Mouse (Mus musculus): ENCODE data around the gene Lpcat2. TPM values are rescaled to one million over a fixed set of nuclear protein-coding genes. Genes with fewer than 3 reads are reported as not detected.
A peak's percentile ranks its signal among the peaks of the same experiment; 100 is the strongest.

Lpcat2 gene
- total RNA-seq, 2 experiments from 2014 or later: 0.15 to 0.22 TPM

DNA sequence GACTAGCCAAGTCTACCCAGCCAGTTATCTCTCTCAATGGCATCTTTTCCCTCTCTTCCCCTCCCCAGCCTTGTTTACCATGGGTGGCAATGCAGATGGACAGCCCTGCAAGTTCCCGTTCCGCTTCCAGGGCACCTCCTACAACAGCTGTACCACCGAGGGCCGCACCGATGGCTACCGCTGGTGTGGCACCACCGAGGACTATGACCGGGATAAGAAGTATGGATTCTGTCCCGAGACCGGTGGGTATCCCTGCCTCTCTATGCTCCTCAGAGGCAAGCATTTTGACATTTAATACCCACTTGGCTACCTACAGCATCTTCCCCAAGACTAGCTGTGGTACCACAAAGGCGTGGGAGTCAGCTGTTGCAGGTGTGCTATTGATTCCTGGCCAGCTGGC, 19.2 kb upstream of the Lpcat2 start:
- no peak for TF ChIP-seq CTCF (IDR thresholded peaks at IDR 0.05)
- no peak for DNase-seq
- intact Hi-C loops (cut with DNase I): no loop called here
- no peak overlapping the region for H3K4me3 ChIP-seq
- no peak overlapping the region for H3K27ac ChIP-seq

DNA sequence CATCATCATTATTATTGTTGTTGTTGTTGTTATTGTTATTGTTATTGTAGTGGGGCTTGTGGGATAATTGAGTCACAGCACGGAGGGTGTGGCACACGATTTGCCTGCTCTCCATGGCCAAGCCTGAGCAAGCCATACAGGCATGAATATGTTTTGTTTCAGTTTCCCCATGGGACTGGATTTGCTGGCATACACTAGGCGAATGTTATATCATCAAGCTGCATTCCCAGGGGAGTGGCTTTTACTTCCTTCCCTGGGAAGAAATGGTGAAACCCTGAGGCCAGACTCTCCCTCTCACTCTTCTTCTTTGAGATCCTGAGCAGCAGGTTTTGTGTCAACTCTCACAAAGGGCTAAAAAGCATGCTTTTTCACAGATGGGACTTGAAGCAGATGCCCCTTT, 16.5 kb upstream of the Lpcat2 start:
- DNase-seq: no peak
- intact Hi-C loops (cut with DNase I): no loop called here
- no peak overlapping the region for H3K4me3 ChIP-seq
- peak overlapping the region; percentile 56; the same call in 1 of the 2 replicates for H3K27ac ChIP-seq
- no peak for TF ChIP-seq CTCF (IDR thresholded peaks at IDR 0.05)

DNA sequence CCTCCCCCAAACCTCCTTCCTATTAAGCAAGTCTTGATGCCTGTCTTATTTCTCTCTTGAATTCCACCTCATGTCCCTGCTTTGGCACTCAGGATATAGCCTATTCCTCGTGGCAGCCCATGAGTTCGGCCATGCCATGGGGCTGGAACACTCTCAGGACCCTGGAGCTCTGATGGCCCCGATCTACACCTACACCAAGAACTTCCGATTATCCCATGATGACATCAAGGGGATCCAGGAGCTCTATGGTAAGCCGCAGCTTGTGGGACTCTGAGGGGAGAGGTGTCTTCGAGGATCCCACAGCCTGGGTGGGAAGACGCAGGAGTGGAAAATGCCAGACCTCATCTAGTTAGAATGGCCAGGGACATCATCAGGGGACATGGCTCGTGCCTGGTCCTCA, 16.0 kb upstream of the Lpcat2 start:
- intact Hi-C loops (cut with DNase I): no loop called here
- Histone ChIP-seq H3K4me3 (no peak overlapping the region), H3K27ac (peak overlapping the region; percentile 56)
- TF ChIP-seq CTCF (IDR thresholded peaks at IDR 0.05): no peak
- no peak for DNase-seq

DNA sequence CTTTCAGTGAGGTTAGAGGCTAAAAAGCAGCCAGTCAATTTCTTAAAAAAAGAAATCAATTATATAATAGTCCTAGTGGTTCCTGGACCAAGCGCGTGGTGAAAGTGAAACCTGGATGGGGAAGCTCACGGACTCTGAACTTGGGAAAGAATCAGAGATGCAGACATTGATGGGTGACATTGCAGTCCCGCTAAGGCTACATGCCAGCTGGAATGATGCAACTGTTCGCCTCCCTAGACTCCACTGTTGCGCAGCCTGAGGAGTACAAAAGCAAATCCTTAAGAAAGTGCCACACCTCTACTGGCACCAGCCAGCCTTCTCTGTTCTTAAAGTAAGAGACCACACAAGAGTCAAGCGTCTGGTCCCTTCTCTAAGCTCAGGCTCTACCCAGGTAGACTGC, 15.3 kb upstream of the Lpcat2 start:
- Histone ChIP-seq H3K4me3 (peak overlapping the region; percentile 32), H3K27ac (peak overlapping the region; percentile 48; the same call in 1 of the 2 replicates)
- peak; percentile 75 for DNase-seq
- intact Hi-C loops (cut with DNase I): no loop called here
- no peak for TF ChIP-seq CTCF (IDR thresholded peaks at IDR 0.05)

DNA sequence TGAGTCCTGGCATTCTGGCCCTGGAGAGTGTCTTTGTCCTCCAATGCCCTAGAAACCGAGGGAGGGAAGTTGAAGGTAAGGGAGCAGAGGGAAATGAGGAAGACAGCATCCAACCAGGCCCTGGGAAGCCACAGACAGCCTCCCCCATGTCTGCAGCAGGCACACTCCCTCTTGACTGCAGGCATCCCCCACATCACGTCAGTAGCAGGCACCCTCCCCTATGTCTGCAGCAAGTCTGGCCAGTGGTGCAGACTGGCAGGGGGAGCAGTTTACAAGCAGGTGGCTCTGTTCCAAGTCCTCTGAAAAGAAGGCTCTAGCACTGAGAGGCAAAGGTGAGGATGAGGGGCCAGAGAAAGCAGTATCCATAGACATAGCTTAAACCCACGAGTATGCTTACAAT, 8.5 kb upstream of the Lpcat2 start:
- peak overlapping the region; percentile 56 for H3K27ac ChIP-seq
- intact Hi-C loops (cut with DNase I): no loop called here
- DNase-seq: no peak
- TF ChIP-seq CTCF (IDR thresholded peaks at IDR 0.05): no peak
- no peak overlapping the region; the same call in 1 of the 2 replicates for H3K4me3 ChIP-seq

DNA sequence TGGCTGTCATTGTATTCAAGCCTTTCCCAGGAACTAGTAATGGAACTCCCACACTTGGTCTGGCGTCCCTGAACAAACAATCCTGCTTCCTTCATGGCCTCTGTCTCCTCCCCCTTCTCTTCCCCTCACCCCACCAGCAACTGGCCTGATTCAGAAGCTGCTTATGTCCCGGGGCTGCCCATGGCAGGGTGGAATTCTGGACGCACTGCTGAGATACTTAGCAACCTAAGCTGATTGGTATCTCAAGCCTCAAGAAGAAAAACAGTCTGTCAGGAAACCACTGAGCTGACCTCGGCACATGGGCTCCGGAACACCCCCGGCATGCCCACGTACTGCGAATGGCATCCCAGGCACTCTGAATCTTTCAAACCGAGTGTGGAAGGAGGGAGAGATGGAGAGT, 7.8 kb upstream of the Lpcat2 start:
- DNase-seq: no peak
- TF ChIP-seq CTCF (IDR thresholded peaks at IDR 0.05): no peak
- intact Hi-C loops (cut with DNase I): no loop called here
- peak overlapping the region; percentile 56 for H3K27ac ChIP-seq
- H3K4me3 ChIP-seq: no peak overlapping the region

DNA sequence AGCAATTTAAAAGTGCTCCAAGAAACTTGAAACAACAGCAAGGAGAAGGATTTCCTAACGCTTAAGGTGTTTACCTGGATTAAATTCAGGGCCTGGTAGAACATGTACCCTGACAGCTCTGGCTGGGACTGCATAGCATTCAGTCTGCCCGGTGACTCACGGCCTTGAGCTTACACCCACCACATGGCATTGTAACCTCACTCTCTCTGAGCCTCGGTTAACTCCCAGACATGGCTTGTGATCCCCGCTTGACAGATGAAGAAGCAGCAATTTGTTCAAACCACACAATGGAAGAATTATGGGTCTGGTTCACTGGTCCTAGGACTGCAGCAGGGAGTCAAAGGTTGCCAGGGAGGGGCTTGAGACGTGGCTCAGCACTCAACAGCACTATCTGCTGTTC, 5.9 kb upstream of the Lpcat2 start:
- Histone ChIP-seq H3K27ac (peak overlapping the region; percentile 66), H3K4me3 (no peak overlapping the region)
- DNase-seq: no peak
- intact Hi-C loops (cut with DNase I): no loop called here
- TF ChIP-seq CTCF (IDR thresholded peaks at IDR 0.05): no peak

DNA sequence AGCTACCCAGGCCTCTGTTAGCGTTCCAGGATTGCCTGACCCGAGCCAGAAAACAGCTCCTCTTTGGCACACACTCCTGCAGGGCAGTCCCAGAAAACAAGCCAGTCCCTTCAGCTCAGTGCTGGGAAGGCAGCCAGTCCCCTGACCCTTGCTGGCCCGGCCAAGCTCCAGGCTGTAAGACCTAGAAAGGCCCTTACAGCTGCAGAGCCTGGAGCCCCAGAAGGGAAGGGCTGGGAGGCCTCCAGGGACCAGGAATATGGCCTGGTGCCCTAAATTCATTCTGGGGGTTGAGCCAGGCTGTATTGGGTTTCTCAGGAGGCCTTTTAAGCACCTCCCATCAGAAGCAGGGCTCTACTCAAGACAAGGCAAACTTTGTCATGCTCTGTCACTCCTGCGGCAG, 4.9 kb upstream of the Lpcat2 start:
- intact Hi-C loops (cut with DNase I): no loop called here
- DNase-seq: peak; percentile 98
- H3K4me3 ChIP-seq: no peak overlapping the region
- TF ChIP-seq CTCF (IDR thresholded peaks at IDR 0.05): no peak
- H3K27ac ChIP-seq: peak overlapping the region; percentile 66

DNA sequence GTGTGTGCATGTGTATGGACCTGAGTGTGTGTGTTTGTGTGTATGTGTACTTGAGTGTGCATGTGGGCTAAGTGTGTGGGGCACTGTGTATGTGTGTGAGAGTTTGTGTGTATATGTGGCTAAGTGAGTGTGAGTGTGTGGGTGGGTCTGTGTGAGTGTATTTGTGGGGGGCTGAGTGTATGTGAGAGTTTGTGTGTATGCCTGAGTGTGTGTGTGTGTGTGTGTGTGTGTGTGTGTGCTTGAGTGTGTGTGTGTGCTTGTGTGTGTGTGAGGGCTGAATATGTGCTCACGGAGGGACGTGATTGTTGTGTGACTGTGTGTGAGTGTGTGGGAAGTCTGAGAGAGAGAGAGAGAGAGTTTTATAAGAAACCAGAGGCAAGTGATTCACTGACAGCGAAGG, 3.8 kb upstream of the Lpcat2 start:
- no peak for DNase-seq
- Histone ChIP-seq H3K4me3 (no peak overlapping the region), H3K27ac (no peak overlapping the region)
- no peak for TF ChIP-seq CTCF (IDR thresholded peaks at IDR 0.05)
- intact Hi-C loops (cut with DNase I): no loop called here

DNA sequence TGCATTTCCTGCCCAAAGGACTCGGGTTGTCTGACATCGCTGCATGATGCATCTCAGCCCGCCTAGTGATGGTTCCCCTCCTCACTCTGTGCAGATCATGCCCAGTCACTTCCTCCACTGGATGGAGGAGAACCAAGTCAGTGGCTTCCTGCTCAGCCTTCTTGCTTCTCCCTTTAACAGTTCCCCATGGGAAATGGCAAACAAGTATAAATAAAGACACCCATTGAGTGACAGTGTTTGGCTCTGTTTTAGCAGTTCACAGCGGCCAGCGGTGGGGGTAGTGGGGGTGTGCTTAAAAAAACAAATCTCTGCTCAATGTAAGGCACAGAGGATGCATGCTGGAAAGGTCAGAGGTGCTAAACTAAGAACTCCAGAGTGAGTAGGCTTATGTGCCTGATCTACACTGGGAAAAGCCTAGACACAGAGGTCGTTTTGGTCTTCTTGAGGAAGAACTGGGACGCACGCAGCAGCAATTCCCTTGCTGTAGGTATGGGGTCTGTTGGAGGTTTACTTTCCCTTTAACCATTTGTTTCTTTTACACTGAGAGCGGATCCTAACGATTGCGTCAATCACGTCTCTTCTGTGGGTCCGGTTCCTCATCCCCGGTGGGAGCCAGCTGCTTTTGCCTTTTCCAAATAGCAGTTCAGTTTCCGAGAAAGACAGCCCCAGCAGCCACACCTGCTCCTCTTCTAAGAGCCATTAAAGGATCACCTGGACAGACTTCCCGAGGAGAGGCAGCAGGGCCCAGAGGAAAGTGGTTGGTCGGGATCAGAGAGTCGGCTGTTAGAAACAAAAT, 1.8 kb upstream of the Lpcat2 start:
- TF ChIP-seq CTCF (IDR thresholded peaks at IDR 0.05): no peak
- Histone ChIP-seq H3K4me3 (no peak overlapping the region), H3K27ac (no peak overlapping the region)
- no peak for DNase-seq
- intact Hi-C loops (cut with DNase I): no loop called here

DNA sequence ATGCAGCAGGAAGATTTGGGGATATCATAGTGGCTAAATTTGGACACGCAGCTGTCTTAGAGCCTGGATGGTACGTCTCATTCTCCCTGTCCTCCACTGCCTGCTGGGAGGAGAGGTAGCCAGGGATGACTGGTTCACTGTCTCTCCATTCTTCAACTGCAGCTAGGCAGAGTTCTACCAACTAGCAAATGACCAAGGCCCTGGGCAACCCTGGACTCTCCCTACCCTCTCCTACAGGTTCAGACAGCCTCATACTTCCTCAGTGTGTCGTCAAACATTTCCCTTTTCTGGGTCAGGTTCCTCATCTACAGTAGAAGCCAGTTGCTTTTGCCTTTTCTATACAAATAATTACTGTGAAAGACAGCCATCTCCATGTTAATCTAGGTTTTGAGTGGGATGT, 466 bp upstream of the Lpcat2 start:
- DNase-seq: no peak
- H3K4me3 ChIP-seq: peak overlapping the region; percentile 76
- no peak for TF ChIP-seq CTCF (IDR thresholded peaks at IDR 0.05)
- H3K27ac ChIP-seq: no peak overlapping the region
- intact Hi-C loops (cut with DNase I): no loop called here

DNA sequence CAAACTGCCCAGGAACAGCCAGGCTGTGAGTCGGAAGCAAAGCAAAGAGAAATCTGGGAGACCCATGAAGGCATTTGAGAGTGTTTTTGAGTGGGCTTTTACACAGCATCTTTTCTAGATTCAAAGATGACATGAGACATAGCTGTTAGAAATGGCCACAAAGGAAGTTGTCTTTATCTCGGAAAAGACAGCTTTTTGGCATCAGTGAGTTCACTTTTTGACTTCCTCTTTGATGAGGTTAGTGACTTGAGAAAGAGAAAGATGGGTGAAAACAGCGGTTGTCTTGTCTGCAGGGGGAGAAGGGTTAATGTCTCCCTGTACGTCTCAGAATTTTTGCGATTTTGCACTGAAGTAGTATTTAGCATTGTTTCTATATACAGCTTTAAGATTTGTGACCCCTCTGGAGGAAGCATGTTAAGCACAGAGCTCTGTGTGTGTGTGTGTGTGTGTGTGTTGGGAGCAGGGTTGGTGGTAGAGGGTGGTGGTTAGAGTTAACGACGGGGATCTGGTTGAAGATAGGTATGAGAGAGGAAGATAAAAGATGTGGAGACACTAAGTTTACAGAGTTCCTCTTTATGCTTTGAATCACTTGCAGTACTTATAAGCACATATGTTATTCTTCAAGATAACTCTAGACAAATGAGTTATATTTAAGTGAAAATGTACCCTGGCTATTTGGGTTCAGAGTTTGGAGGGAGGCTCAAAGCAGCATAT, 1.3 kb downstream of the Lpcat2 start:
- TF ChIP-seq CTCF (IDR thresholded peaks at IDR 0.05): no peak
- Histone ChIP-seq H3K4me3 (peak overlapping the region; percentile 76), H3K27ac (no peak overlapping the region)
- intact Hi-C loops (cut with DNase I): no loop called here
- DNase-seq: no peak

DNA sequence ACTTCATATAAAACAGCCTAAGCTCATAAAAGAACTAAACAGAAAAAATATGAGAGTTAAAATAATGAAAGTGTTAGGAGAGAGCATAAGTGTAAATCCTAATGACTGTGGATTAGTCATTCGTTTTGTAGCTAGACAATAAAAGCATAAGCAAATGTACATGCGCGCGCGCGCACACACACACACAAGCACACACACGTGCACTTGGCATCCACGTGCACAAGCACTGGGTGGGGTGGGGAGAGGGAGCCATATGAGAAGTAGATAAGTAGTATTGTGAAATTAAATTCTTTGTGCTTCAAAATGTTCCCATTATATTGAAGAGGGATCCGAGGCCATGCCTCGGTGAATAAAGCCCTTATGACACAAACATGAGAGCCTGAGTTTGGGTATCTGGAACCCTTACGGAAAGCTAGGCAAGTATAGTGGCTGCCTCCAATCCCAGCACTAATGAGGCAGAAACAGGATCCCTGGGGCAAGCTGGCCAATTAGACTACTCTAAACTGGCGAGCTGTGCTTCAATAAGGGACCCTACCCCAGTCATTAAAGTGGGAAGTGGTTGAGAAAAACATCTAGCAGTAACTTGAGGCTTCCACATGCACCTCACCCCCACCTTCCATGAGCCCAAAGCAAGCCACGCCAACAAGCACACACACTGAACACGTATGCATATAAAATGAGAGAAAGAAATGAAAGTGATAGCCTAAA, 3.5 kb downstream of the Lpcat2 start:
- H3K4me3 ChIP-seq: no peak overlapping the region
- TF ChIP-seq CTCF (IDR thresholded peaks at IDR 0.05): no peak
- DNase-seq: no peak
- H3K27ac ChIP-seq: no peak overlapping the region
- intact Hi-C loops (cut with DNase I): no loop called here
